Mouse (Mus musculus) cerebellum, postnatal 4 days (tissue): ENCODE results near the gene Kiss1.

Source experiments
- DNase-seq, 2 experiments: peaks; one replicate each; pipeline ENCODE4 v3.0.0; 2022; ENCODE audit warnings: low spot score in 2 of 2, mixed read lengths in 1 of 2

The Kiss1 gene

DNA sequence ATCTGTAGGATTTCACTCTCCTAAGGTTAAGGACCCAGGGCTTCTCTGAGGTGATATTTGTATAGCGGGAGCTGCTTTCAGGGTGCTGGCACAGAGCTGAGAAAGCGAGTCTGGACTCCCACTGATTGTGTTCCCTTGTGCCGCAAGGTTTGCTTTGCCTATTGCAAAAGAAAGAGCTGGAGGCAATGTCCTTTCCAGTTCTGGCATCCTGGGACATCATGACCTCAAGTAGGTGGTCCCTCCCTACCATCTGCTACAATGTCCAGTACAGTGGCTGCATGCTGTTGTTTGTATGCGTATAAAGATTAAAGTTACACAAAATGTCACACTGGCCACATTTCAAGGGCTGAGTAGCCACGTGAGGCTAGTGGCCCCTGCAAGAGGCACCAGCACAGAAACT is 40.4 kb downstream of the Kiss1 start:
- no peak for DNase-seq

GRCm38 (mm10) chr1:133363276-133364021 is 41.8 kb downstream of the Kiss1 start, which contains the start of gene Etnk2:
Gene Etnk2 (plus strand): TSS chr1:133363572.
- DNase-seq: peak; percentile 55 to 77

- no peak for DNase-seq
Observed at GRCm38 (mm10) chr1:133364022-133364630, 42.5 kb downstream of the Kiss1 start.

- DNase-seq: no peak
Observed at GRCm38 (mm10) chr1:133364890-133365289, 43.2 kb downstream of the Kiss1 start.

DNA sequence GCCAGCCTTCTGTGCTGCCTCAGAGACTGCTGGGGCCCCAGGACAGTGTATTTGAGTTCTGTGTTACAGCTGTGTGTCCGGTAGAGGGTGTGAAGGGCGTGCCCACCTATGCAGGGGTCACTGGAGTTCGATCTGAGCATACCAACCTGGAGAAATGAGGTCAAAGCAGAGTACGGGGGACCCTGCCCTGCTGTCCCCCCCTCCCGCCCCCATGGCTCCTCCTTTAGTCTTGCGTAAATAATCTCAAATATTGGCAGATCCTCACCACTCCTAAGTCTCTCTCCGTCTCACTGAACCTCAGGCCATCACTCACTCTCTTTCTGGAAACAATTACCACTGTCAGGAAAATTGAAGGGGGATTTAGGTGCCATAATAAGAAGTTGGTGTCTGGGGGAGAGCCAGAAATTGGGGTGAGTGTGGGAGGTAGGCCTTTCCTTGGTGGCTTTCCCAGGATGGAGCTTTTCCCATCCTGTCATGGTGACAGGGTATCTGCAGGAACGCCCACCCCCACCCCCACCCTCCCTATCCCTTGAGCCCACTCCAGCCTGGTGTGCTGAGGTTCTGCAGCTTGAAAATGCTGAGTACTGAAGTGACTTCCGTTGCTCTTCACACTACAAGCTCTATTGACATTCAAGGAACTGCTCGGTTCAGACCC is 45.4 kb downstream of the Kiss1 start:
- DNase-seq: no peak

DNA sequence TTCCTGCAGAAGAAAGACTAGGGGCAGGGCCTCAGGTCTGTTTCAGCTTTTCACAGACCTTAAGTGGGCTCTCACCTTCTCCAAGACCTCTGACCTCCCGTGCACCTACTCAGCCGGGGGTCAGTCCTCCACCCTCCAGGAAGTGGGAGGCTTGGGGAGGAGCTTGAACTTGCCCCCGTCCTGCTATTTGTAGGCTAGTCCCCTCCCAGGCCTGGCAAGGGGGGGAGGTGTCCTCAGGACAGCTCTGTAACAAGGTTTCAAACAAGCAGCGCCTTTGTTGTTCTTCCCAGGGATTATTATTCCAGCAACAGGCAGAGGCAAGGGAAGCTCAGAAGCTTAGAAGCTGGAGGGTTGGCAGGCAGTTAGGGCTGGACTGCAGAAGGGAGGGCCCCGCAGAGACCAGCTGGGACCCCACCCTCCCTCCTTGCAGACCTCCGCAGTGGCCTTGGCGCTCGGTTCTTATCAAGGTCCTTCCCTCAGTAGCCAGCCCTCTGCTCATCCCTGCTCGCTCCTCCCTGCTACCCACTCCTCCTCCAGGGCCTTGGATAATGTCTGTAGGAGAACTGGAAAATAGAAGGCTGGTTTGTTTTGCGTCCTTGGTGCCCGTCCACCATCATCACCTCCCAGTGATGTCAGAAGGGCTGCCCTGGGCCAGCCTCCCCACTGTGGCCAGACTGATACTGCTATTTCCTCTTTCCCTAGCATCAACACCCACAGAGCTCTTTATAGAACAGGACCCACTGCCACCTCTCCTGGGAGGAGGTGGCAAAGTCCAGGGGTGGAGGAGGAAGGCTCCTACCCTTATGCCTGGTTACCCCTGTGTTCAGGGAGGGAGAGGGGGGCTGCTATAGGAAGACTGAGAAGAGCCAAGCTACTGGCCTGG is 46.2 kb downstream of the Kiss1 start:
- DNase-seq: no peak

- DNase-seq: no peak
Observed at GRCm38 (mm10) chr1:133368644-133369043, 47.0 kb downstream of the Kiss1 start.

DNA sequence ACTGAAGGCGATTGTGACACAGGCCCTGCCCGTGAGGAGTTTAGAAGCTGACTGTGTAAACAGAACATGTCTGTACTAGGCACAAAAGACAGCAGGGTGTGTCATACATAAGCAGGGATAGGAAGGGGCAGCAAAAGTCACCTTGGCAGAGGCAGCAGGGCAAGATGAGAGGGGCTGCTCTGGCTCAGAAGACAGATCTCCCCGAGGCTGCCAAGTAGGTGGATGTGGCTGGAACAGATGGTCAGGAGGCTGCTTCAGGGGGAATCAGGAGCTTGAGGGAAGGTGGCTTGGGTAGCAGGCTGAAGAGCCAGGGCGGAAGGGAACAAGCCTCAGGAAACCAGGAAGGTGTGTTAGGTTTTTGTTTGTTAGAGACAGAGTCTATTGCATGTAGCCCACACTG is 48.7 kb downstream of the Kiss1 start:
- DNase-seq: no peak

- DNase-seq: no peak
Observed at GRCm38 (mm10) chr1:133371431-133371830, 49.8 kb downstream of the Kiss1 start.

GRCm38 (mm10) chr1:133372113-133372512 is 50.4 kb downstream of the Kiss1 start:
- no peak for DNase-seq

DNA sequence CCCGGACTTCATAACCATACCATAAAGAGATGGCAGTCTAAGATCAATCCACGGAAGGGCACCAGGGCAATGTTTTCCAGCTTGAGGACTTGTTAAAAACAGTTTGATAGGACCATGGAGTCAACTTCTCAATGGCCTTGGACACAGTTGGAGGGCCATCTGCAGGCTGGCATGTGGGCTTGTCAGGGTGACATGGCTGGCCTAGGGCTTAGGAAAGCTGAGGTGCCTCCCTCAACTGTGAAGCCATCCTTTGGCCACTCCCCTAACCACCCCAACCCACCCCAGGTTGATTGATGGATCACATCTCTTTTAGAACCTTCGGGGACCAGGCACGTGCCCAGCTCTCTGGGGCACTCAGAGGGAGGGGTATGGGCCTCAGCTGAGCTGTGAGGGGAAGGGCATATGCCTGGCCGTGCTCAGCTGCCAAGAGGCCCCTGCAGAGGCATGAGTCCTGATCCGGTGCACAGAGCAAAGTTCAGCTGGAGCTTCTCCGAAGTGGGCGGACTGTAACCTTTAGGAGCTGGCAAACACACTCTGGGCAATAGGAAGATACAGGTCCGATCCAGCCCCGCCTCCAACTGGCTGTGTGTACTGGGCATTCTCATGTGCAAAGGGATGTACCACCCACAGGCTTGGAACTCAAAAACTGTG is 54.1 kb downstream of the Kiss1 start:
- DNase-seq: no peak

GRCm38 (mm10) chr1:133377547-133377946 is 55.9 kb downstream of the Kiss1 start:
- no peak for DNase-seq
